Mouse (Mus musculus) lung, adult 10 weeks (tissue): ENCODE results near the gene Krtap4-7. TPM values are rescaled to one million over a fixed set of nuclear protein-coding genes. Genes with fewer than 3 reads are reported as not detected.

ENCODE experiments used
- polyA plus RNA-seq: library from polyadenylated mRNA; stranded (reverse); fragments of 350-450 nt; fragmentation: Illumina TruSeq; extraction: RNeasy Lipid Tissue Mini Kit (QIAGEN cat#74804); gene quantifications from one replicate; pipeline ENCODE4 v1.2.3, GENCODE M21; 2014; ENCODE audit warnings: low read depth, low replicate concordance; ENCODE audit not compliant: insufficient read depth

Krtap4-7 gene
- not detected for polyA plus RNA-seq

GRCm38 (mm10) chr11:99643635-99644139, at the start of gene Krtap4-7:
TSS of gene Krtap4-7 (minus strand) at chr11:99644089.

GRCm38 (mm10) chr11:99690463-99690862, 46.6 kb upstream of the Krtap4-7 start, which contains the start of gene Gm14190:
TSS of gene Gm14190 (minus strand) at chr11:99690740.

GRCm38 (mm10) chr11:99665860-99666259, 22.0 kb upstream of the Krtap4-7 start, which contains the start of gene Krtap4-6:
TSS of gene Krtap4-6 (minus strand) at chr11:99665960.

GRCm38 (mm10) chr11:99658467-99659010, 14.7 kb upstream of the Krtap4-7 start, which contains the start of gene Gm11563:
TSS of gene Gm11563 (minus strand) at chr11:99658960.

GRCm38 (mm10) chr11:99650136-99650535, 6.2 kb upstream of the Krtap4-7 start, which contains the start of gene Gm11555:
TSS of gene Gm11555 (minus strand) at chr11:99650236.

GRCm38 (mm10) chr11:99634653-99635134, 9.2 kb downstream of the Krtap4-7 start, which contains the start of gene Krtap4-2:
TSS of gene Krtap4-2 (minus strand) at chr11:99635084.

GRCm38 (mm10) chr11:99628138-99628537, 15.8 kb downstream of the Krtap4-7 start, which contains the start of gene Krtap4-1:
TSS of gene Krtap4-1 (minus strand) at chr11:99628238.

GRCm38 (mm10) chr11:99620335-99620734, 23.6 kb downstream of the Krtap4-7 start, which contains the start of gene Gm11562:
TSS of gene Gm11562 (minus strand) at chr11:99620435.

GRCm38 (mm10) chr11:99614796-99615363, 29.0 kb downstream of the Krtap4-7 start, which contains the start of gene Krtap2-4:
TSS of gene Krtap2-4 (minus strand) at chr11:99614846.

GRCm38 (mm10) chr11:99610089-99610488, 33.8 kb downstream of the Krtap4-7 start, which contains the start of gene Gm11937:
TSS of gene Gm11937 (minus strand) at chr11:99610189.

GRCm38 (mm10) chr11:99603208-99603607, 40.7 kb downstream of the Krtap4-7 start, which contains the start of gene Gm11938:
TSS of gene Gm11938 (minus strand) at chr11:99603308.

GRCm38 (mm10) chr11:99597742-99598141, 46.1 kb downstream of the Krtap4-7 start, which contains the start of gene Krtap9-3:
TSS of gene Krtap9-3 (minus strand) at chr11:99598105.

Other genes starting within 250 kb of the Krtap4-7 start
- gene Krt12, start 221.8 kb downstream of the Krtap4-7 start, polyA plus RNA-seq = not detected
- not detected for gene Krt20, start 205.9 kb downstream of the Krtap4-7 start, polyA plus RNA-seq
- 18.8 TPM for gene Krt23, start 151.0 kb downstream of the Krtap4-7 start, polyA plus RNA-seq
- not detected for gene Krt39, start 122.8 kb downstream of the Krtap4-7 start, polyA plus RNA-seq
- gene Krt40, start 100.9 kb downstream of the Krtap4-7 start, polyA plus RNA-seq = not detected
- gene Krtap3-3, start 93.2 kb downstream of the Krtap4-7 start, polyA plus RNA-seq = not detected
- gene Krtap3-2, start 87.2 kb downstream of the Krtap4-7 start, polyA plus RNA-seq = not detected
- gene Gm11939, start 84.6 kb downstream of the Krtap4-7 start, polyA plus RNA-seq = not detected
- gene Krtap3-1, start 77.5 kb downstream of the Krtap4-7 start, polyA plus RNA-seq = not detected
- not detected for gene Krtap1-5, start 63.1 kb downstream of the Krtap4-7 start, polyA plus RNA-seq
- not detected for gene Krtap1-4, start 60.4 kb downstream of the Krtap4-7 start, polyA plus RNA-seq
- gene Krtap1-3, start 52.8 kb downstream of the Krtap4-7 start, polyA plus RNA-seq = not detected
- not detected for gene Krtap9-3, start 46.0 kb downstream of the Krtap4-7 start, polyA plus RNA-seq
- gene Gm11938, start 40.8 kb downstream of the Krtap4-7 start, polyA plus RNA-seq = not detected
- not detected for gene Gm11937, start 33.9 kb downstream of the Krtap4-7 start, polyA plus RNA-seq
- not detected for gene Krtap2-4, start 29.2 kb downstream of the Krtap4-7 start, polyA plus RNA-seq
- not detected for gene Gm11562, start 23.7 kb downstream of the Krtap4-7 start, polyA plus RNA-seq
- not detected for gene Krtap4-1, start 15.9 kb downstream of the Krtap4-7 start, polyA plus RNA-seq
- gene Krtap4-2, start 9.0 kb downstream of the Krtap4-7 start, polyA plus RNA-seq = not detected
- gene Gm11555, start 6.1 kb upstream of the Krtap4-7 start, polyA plus RNA-seq = not detected
- not detected for gene Gm11563, start 14.9 kb upstream of the Krtap4-7 start, polyA plus RNA-seq
- not detected for gene Krtap4-6, start 21.9 kb upstream of the Krtap4-7 start, polyA plus RNA-seq
- not detected for gene Gm14190, start 46.7 kb upstream of the Krtap4-7 start, polyA plus RNA-seq
- gene Gm14180, start 90.2 kb upstream of the Krtap4-7 start, polyA plus RNA-seq = not detected
- gene Gm11595, start 128.8 kb upstream of the Krtap4-7 start, polyA plus RNA-seq = not detected
- gene Krtap4-8, start 136.6 kb upstream of the Krtap4-7 start, polyA plus RNA-seq = not detected
- not detected for gene Krtap4-9, start 141.1 kb upstream of the Krtap4-7 start, polyA plus RNA-seq
- gene Gm11596, start 149.4 kb upstream of the Krtap4-7 start, polyA plus RNA-seq = not detected
- not detected for gene Gm11569, start 154.8 kb upstream of the Krtap4-7 start, polyA plus RNA-seq
- not detected for gene Gm11554, start 160.4 kb upstream of the Krtap4-7 start, polyA plus RNA-seq
- gene Krtap4-13, start 165.8 kb upstream of the Krtap4-7 start, polyA plus RNA-seq = not detected
- gene Gm11564, start 171.6 kb upstream of the Krtap4-7 start, polyA plus RNA-seq = not detected
- gene 2300003K06Rik, start 194.0 kb upstream of the Krtap4-7 start, polyA plus RNA-seq = not detected
- gene Krtap4-16, start 207.5 kb upstream of the Krtap4-7 start, polyA plus RNA-seq = not detected
- not detected for gene Gm11568, start 213.8 kb upstream of the Krtap4-7 start, polyA plus RNA-seq
- not detected for gene Gm11559, start 220.4 kb upstream of the Krtap4-7 start, polyA plus RNA-seq
- not detected for gene Krtap9-1, start 229.3 kb upstream of the Krtap4-7 start, polyA plus RNA-seq
- gene Gm11567, start 235.1 kb upstream of the Krtap4-7 start, polyA plus RNA-seq = not detected